Mouse (Mus musculus) lung, postnatal 0 days (tissue): ENCODE data around the gene Zmym2.

ENCODE experiments used
- CTCF ChIP-seq: IDR thresholded peaks from 2 replicates; pipeline ENCODE4 v1.5.1; 2016; ENCODE audit warnings: antibody characterized with exemption, mild to moderate bottlenecking
- EP300 ChIP-seq: IDR thresholded peaks from 2 replicates; pipeline ENCODE4 v1.6.1; 2016; ENCODE audit warnings: antibody characterized with exemption, mild to moderate bottlenecking, control low read depth

- TF ChIP-seq CTCF (no peak), EP300 (no peak)
Measured at GRCm38 (mm10) chr14:56969653-56970052, 83.2 kb downstream of the Zmym2 start.
